Mouse (Mus musculus) CH12.LX (cell line): Measurements from ENCODE around the gene Tor3a. TPM values are rescaled to one million over a fixed set of nuclear protein-coding genes. Genes with fewer than 3 reads are reported as not detected.

ENCODE experiments used
- DNase-seq: peaks from one replicate; pipeline ENCODE4 v3.0.0-alpha.2; 2013; ENCODE audit errors: extremely low read depth
- H3K27ac ChIP-seq: 2 replicates; pipeline ENCODE4 v1.5.1; 2012; ENCODE audit warnings: low read depth, mild to moderate bottlenecking, control low read depth, moderate library complexity; ENCODE audit not compliant: insufficient read depth
- H3K27me3 ChIP-seq: replicated peaks from 2 replicates; pipeline ENCODE3; 2012; ENCODE audit warnings: inconsistent platforms
- H3K36me3 ChIP-seq, 2 experiments: replicated peaks in 1 of 2; 2 replicates each; pipeline versions ENCODE3 to v1.6.1; 2012; ENCODE audit warnings: inconsistent platforms in 1 of 2, low read length in 1 of 2, mild to moderate bottlenecking in 1 of 2, mixed read lengths in 1 of 2, moderate library complexity in 1 of 2; ENCODE audit not compliant: control insufficient read depth in 1 of 2, insufficient read depth in 1 of 2
- H3K4me1 ChIP-seq, 2 experiments: 2 replicates each; pipeline ENCODE4 v1.6.1; 2012; ENCODE audit warnings: inconsistent platforms in 1 of 2, moderate library complexity in 1 of 2; ENCODE audit not compliant: insufficient read depth in 2 of 2, control insufficient read depth in 1 of 2
- H3K4me2 ChIP-seq: 2 replicates; pipeline ENCODE4 v1.6.1; 2012; ENCODE audit warnings: low read depth, mild to moderate bottlenecking, control low read depth; ENCODE audit not compliant: poor library complexity, insufficient read depth, severe bottlenecking
- H3K4me3 ChIP-seq, 3 experiments: fragments of 150-350 bp in 1 of 3; sonication (generic) in 1 of 3; replicated peaks in 1 of 3; 2 replicates each; pipeline versions ENCODE3 to v1.5.1; 2011 to 2012; ENCODE audit warnings: low read depth in 2 of 3, low read length in 2 of 3, mild to moderate bottlenecking in 2 of 3, moderate library complexity in 2 of 3, control low read depth in 1 of 3, improper control_type of control experiment in 1 of 3, inconsistent platforms in 1 of 3, mixed read lengths in 1 of 3; ENCODE audit not compliant: poor library complexity in 1 of 3
- H3K79me2 ChIP-seq: replicated peaks from 2 replicates; pipeline ENCODE4 v1.6.1; 2012; ENCODE audit warnings: mild to moderate bottlenecking, moderate library complexity; ENCODE audit not compliant: control insufficient read depth, poor library complexity, insufficient read depth, severe bottlenecking; ENCODE audit errors: extremely low read depth
- H3K9ac ChIP-seq: 2 replicates; pipeline ENCODE4 v1.6.1; 2012; ENCODE audit warnings: low read depth, mild to moderate bottlenecking, control low read depth, moderate library complexity; ENCODE audit not compliant: insufficient read depth
- H3K9me3 ChIP-seq: replicated peaks from 2 replicates; pipeline ENCODE3; 2012; ENCODE audit warnings: low read length, inconsistent platforms, mixed read lengths
- CHD1 ChIP-seq: IDR thresholded peaks from 2 replicates; pipeline ENCODE4 v1.6.1; 2012; ENCODE audit warnings: low read depth, low read length, improper control_type of control experiment, inconsistent platforms
- CHD2 ChIP-seq: IDR thresholded peaks from 2 replicates; pipeline ENCODE4 v1.6.1; 2011; ENCODE audit warnings: low read length, improper control_type of control experiment
- EP300 ChIP-seq: IDR thresholded peaks from 2 replicates; pipeline ENCODE4 v1.6.1; 2011; ENCODE audit warnings: low read length, improper control_type of control experiment
- GABPA ChIP-seq: IDR thresholded peaks from 2 replicates; pipeline ENCODE4 v1.6.1; 2012; ENCODE audit warnings: low read depth, low read length, improper control_type of control experiment, inconsistent platforms; ENCODE audit not compliant: insufficient replicate concordance
- IRF4 ChIP-seq: IDR thresholded peaks from 2 replicates; pipeline ENCODE4 v1.6.1; 2014; ENCODE audit warnings: low read depth, mild to moderate bottlenecking, inconsistent platforms, low read length, improper control_type of control experiment
- JUN ChIP-seq: IDR thresholded peaks from 2 replicates; pipeline ENCODE4 v1.6.1; 2011; ENCODE audit warnings: low read depth, mild to moderate bottlenecking, low read length, improper control_type of control experiment, moderate library complexity; ENCODE audit not compliant: insufficient read depth
- JUND ChIP-seq: conservative IDR thresholded peaks from 2 replicates; pipeline ENCODE4 v1.6.1; 2011; ENCODE audit warnings: low read depth, low read length, improper control_type of control experiment
- KAT2A ChIP-seq: IDR thresholded peaks from 2 replicates; pipeline ENCODE4 v1.6.1; 2012; ENCODE audit warnings: low read length, improper control_type of control experiment, inconsistent platforms; ENCODE audit not compliant: insufficient replicate concordance
- NELFE ChIP-seq: IDR thresholded peaks from 2 replicates; pipeline ENCODE4 v1.6.1; 2011; ENCODE audit warnings: low read depth, low read length, improper control_type of control experiment
- NRF1 ChIP-seq: IDR thresholded peaks from 2 replicates; pipeline ENCODE4 v1.6.1; 2014; ENCODE audit warnings: low read depth, mild to moderate bottlenecking, inconsistent platforms, low read length, improper control_type of control experiment, moderate library complexity
- POLR2A ChIP-seq: IDR thresholded peaks from 2 replicates; pipeline ENCODE4 v1.6.1; 2011; ENCODE audit warnings: low read depth, mild to moderate bottlenecking, improper control_type of control experiment, low read length
- TBP ChIP-seq: conservative IDR thresholded peaks from 2 replicates; pipeline ENCODE4 v1.6.1; 2011; ENCODE audit warnings: low read depth, low read length, improper control_type of control experiment
- TCF12 ChIP-seq: IDR thresholded peaks from 2 replicates; pipeline ENCODE4 v1.6.1; 2014; ENCODE audit warnings: low read depth, mild to moderate bottlenecking, inconsistent platforms, low read length, improper control_type of control experiment
- USF1 ChIP-seq: IDR thresholded peaks from 2 replicates; pipeline ENCODE4 v1.6.1; 2014; ENCODE audit warnings: low read depth, mild to moderate bottlenecking, inconsistent platforms, low read length, improper control_type of control experiment
- USF2 ChIP-seq: conservative IDR thresholded peaks from 2 replicates; pipeline ENCODE4 v1.6.1; 2011; ENCODE audit warnings: low read depth, low read length, improper control_type of control experiment
- ZC3H11A ChIP-seq: IDR thresholded peaks from 2 replicates; pipeline ENCODE4 v1.6.1; 2012; ENCODE audit warnings: low read depth, mild to moderate bottlenecking, inconsistent platforms, low read length, improper control_type of control experiment
- ZMIZ1 ChIP-seq: IDR thresholded peaks from 2 replicates; pipeline ENCODE4 v1.6.1; 2012; ENCODE audit warnings: low read depth, mild to moderate bottlenecking, inconsistent platforms, low read length, improper control_type of control experiment
- ZNF384 ChIP-seq: IDR thresholded peaks from 2 replicates; pipeline ENCODE4 v1.6.1; 2012; ENCODE audit warnings: low read depth, low read length, improper control_type of control experiment, inconsistent platforms
- dilution Hi-C: fragments of 300-500 bp; cut with MboI; formaldehyde crosslinking; loops from 2 replicates; pipeline ENCODE4 v1.14.3; 2020; ENCODE audit warnings: low sequenced_read_pairs; ENCODE audit not compliant: extremely low pct_unique_long_range_greater_than_20kb, extremely low pct_ligation_motif_present
- in situ Hi-C: fragments of 300-500 bp; cut with MboI; formaldehyde crosslinking; loops from 3 replicates; pipeline ENCODE4 v1.14.3; 2019; ENCODE audit warnings: low sequenced_read_pairs, low pct_ligation_motif_present, low pct_unique_long_range_greater_than_20kb, mixed read lengths
- polyA plus RNA-seq: library from polyadenylated mRNA; unstranded; fragments of >175 nt; gene quantifications from 2 replicates; pipeline ENCODE4 v1.2.1, GENCODE M21; 2012; ENCODE audit warnings: low read depth; ENCODE audit not compliant: insufficient read length
- total RNA-seq, 2 experiments: library from RNA; depleted of rRNA; stranded (reverse); fragments of 300-350 nt in 1 of 2; fragments of >200 nt in 1 of 2; gene quantifications; 2 replicates each; pipeline ENCODE4 v1.2.3; 2012 to 2014

Tor3a gene
- total and polyA plus RNA-seq, 3 experiments = 37.6 to 85.7 (median 53.8) TPM

DNA sequence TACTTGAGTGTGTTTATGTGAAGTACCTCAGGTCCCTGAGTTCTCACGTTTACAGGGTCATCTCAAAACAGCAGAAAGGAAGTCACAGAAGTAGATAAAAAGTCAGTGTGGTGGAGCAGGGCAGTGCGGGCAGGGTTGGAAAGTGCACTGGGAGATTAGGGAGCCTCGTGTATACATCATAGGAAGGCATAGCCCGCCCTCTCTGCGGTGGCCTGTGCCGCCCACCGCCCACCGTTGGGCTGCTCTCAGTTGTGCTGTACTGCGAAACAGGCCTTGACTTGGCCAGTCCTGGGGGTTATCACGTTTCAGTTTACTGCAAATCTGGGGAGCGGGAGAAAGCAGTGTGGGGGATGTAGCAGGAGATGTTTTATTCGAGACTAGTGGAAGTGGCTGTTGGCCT lies 31.3 kb downstream of the Tor3a start:
- dilution Hi-C loops = no loop called here
- in situ Hi-C loops = loop anchor here (25.0 kb wide), 1 partner anchor 231 kb away; the partner anchor contains the start of gene Axdnd1
- TF ChIP-seq NELFE (no peak), GABPA (no peak), TBP (no peak), IRF4 (no peak), CHD2 (no peak), KAT2A (no peak)
- TF ChIP-seq, all 38 proteins: peak for 0

DNA sequence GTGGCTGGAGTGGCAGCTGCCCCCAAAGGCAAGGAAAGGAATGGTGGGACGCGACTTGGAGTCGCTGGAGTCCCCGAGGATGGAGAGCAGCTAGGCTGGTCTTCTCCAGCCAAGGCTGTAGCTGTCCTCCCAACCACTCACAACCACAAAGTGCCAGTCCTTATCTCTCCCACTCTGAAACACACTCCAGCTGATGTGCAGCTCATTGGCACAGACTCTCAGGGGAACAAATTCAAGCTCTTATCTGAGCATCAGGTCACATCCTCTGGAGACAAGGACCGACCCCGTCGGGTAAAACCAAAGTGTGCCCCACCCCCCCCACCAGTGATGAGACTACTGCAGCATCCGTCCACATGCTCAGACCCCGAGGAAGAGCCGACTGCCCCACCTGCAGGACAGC lies 32.3 kb downstream of the Tor3a start:
- no peak overlapping the region for H3K4me2 ChIP-seq
- H3K4me1 ChIP-seq = no peaks in the 10 kb centered on the region
- dilution Hi-C loops = no loop called here
- no peaks in the 10 kb centered on the region for H3K27me3 ChIP-seq
- DNase-seq = no peak
- in situ Hi-C loops = loop anchor here (25.0 kb wide), 1 partner anchor 230 kb away; the partner anchor contains the start of gene Axdnd1
- H3K9me3 ChIP-seq = no peaks in the 10 kb centered on the region
- H3K27ac ChIP-seq = no peak overlapping the region
- no peaks in the 10 kb centered on the region for H3K79me2 ChIP-seq
- H3K9ac ChIP-seq = no peak overlapping the region
- TF ChIP-seq IRF4 (no peak), POLR2A (no peak), USF1 (no peak), NRF1 (no peak), CHD1 (no peak), JUND (no peak), ZMIZ1 (no peak), TCF12 (no peak), USF2 (no peak), NELFE (no peak), JUN (no peak), ZNF384 (no peak), EP300 (no peak), ZC3H11A (no peak)
- no peak overlapping the region for H3K4me3 ChIP-seq
- H3K36me3 ChIP-seq = peaks cover 49 to 88% of the 10 kb centered on the region in 2 experiments

More for the DNA sequence above, 31.3 kb downstream of the Tor3a start:
- Histone ChIP-seq H3K4me3 (no peak overlapping the region), H3K27ac (no peak overlapping the region), H3K27me3 (no peaks in the 10 kb centered on the region), H3K36me3 (peaks cover 51 to 91% of the 10 kb centered on the region in 2 experiments), H3K4me1 (no peaks in the 10 kb centered on the region), H3K79me2 (no peaks in the 10 kb centered on the region), H3K9me3 (no peaks in the 10 kb centered on the region), H3K9ac (no peak overlapping the region), H3K4me2 (no peak overlapping the region)
- DNase-seq = no peak
